Mouse (Mus musculus) urinary bladder, postnatal 14 days (tissue): Measurements from ENCODE around the gene Fibcd1.

Source experiments
- DNase-seq: peaks from one replicate; pipeline ENCODE4 v3.0.0; 2021; ENCODE audit warnings: low spot score

Fibcd1 gene

GRCm38 (mm10) chr2:31769115-31769514 is 76.7 kb downstream of the Fibcd1 start:
- no peak for DNase-seq

- no peak for DNase-seq
Measured at GRCm38 (mm10) chr2:31767815-31768214, 78.0 kb downstream of the Fibcd1 start.

- no peak for DNase-seq
Measured at GRCm38 (mm10) chr2:31767104-31767503, 78.7 kb downstream of the Fibcd1 start.
